Mouse (Mus musculus) midbrain, embryonic 14.5 days (tissue): ENCODE measurements around the gene Cav3. TPM values are rescaled to one million over a fixed set of nuclear protein-coding genes. Genes with fewer than 3 reads are reported as not detected.

ENCODE experiments used
- ATAC-seq: fragments of 200-750 bp; cut with Nextera tagmentation; 2 replicates; pipeline ENCODE4 v1.8.0; 2017; ENCODE audit warnings: moderate number of reproducible peaks, moderate library complexity; ENCODE audit not compliant: low FRiP score, low TSS enrichment
- DNase-seq: peaks from one replicate; pipeline ENCODE4 v3.0.0-alpha.2; 2015
- H3K27ac ChIP-seq: fragments of 300-500 bp; sonication (generic); replicated peaks from 2 replicates; pipeline ENCODE4 v1.5.1; 2014; ENCODE audit warnings: mild to moderate bottlenecking, low read depth, low read length, moderate library complexity
- H3K27me3 ChIP-seq: fragments of 300-500 bp; sonication (generic); 2 replicates; pipeline ENCODE4 v1.6.1; 2014; ENCODE audit warnings: low read length, control low read depth, mixed read lengths; ENCODE audit not compliant: control insufficient read depth, insufficient read depth
- H3K36me3 ChIP-seq: fragments of 300-500 bp; sonication (generic); 2 replicates; pipeline ENCODE4 v1.6.1; 2014; ENCODE audit warnings: low read length, control low read depth; ENCODE audit not compliant: control insufficient read depth, insufficient read depth
- H3K4me1 ChIP-seq: fragments of 300-500 bp; sonication (generic); 2 replicates; pipeline ENCODE4 v1.6.1; 2014; ENCODE audit warnings: mild to moderate bottlenecking, antibody characterized with exemption, low read length, control low read depth; ENCODE audit not compliant: control insufficient read depth, insufficient read depth
- H3K4me2 ChIP-seq: fragments of 300-500 bp; sonication (generic); 2 replicates; pipeline ENCODE4 v1.6.1; 2014; ENCODE audit warnings: mild to moderate bottlenecking, low read length, moderate library complexity
- H3K4me3 ChIP-seq: fragments of 300-500 bp; sonication (generic); replicated peaks from 2 replicates; pipeline ENCODE4 v1.5.1; 2014; ENCODE audit warnings: low read depth, low read length
- H3K9ac ChIP-seq: fragments of 300-500 bp; sonication (generic); replicated peaks from 2 replicates; pipeline ENCODE4 v1.6.1; 2014; ENCODE audit warnings: mild to moderate bottlenecking, low read length, moderate library complexity
- H3K9me3 ChIP-seq: fragments of 300-500 bp; sonication (generic); 2 replicates; pipeline ENCODE4 v1.6.1; 2016; ENCODE audit warnings: low read length, control low read depth, mixed read lengths; ENCODE audit not compliant: control insufficient read depth
- WGBS: fragments of 180-500 bp; shearing (Covaris S2); extraction: QIAGEN DNeasy Blood & Tissue Kit; methylation state at CpG from one replicate; pipeline ENCODE4 v1.1.7; 2014; 5-methylcytosine and 5-hydroxymethylcytosine counted together
- polyA plus RNA-seq: library from polyadenylated mRNA; unstranded; fragments of >200 nt; fragmentation: Nextera tagmentation; extraction: Ambion mirVana; gene quantifications from 2 replicates; pipeline ENCODE4 v1.2.1, GENCODE M21; 2014

The Cav3 gene
- polyA plus RNA-seq, 1 experiment from 2014 or later = not detected

DNA sequence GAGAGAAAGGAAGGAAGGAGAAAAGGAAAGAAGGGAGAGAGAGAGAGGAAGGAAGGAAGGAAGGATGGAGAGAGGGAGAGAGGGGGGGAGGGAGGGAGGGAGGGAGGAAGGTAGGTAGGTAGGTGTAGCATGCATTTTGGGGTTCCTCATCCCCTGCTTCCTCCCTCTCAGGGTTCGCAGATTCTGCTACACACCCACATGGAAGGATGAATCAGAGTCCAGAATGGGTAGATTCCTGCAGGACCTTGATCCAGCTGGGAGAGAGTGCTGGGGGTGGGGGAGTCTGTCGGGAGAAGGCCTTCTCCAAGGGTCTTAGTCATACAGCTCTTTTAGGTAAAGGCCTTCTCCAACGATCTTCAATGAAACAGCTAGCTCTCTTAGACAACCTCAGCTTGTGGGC lies 58.3 kb downstream of the Cav3 start:
- Histone ChIP-seq H3K27me3 (peaks cover 46% of the 10 kb centered on the region), H3K4me1 (peaks cover 6% of the 10 kb centered on the region; the same call in 1 of the 2 replicates), H3K36me3 (no peaks in the 10 kb centered on the region), H3K9ac (no peak overlapping the region), H3K27ac (no peak overlapping the region), H3K9me3 (no peaks in the 10 kb centered on the region), H3K4me3 (no peak overlapping the region), H3K4me2 (no peak overlapping the region)
- WGBS = 76% methylated on average over 3 of the region's 3 CpGs
- no peak for DNase-seq
- no peak for ATAC-seq

DNA sequence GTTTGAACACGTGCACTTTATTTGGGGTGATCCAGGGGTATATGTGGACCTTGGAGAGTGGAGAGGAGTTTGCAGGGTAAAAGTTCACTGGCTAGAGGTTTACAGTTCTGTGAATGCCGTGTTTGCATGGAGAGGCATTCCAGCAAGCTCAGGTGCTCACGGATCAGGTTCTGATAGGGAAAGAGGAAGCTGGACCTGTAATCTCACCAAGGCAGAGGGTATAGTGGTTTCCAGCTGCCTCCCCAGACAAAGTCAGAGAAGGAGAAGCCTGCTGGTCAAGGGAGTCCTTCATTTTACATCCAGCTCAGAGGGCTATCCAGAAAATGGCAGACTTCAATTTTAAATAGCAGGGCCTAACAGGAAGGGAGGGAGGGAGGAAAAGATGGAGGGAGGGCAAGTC lies 58.7 kb downstream of the Cav3 start:
- DNase-seq (no peak), ATAC-seq (no peak)
- H3K4me1 ChIP-seq = peaks cover 6% of the 10 kb centered on the region; the same call in 1 of the 2 replicates
- no peaks in the 10 kb centered on the region for H3K9me3 ChIP-seq
- H3K27me3 ChIP-seq = peaks cover 43% of the 10 kb centered on the region
- no peak overlapping the region for H3K4me3 ChIP-seq
- H3K9ac ChIP-seq = no peak overlapping the region
- 91% methylated on average over 3 of the region's 3 CpGs for WGBS
- H3K4me2 ChIP-seq = no peak overlapping the region
- no peaks in the 10 kb centered on the region for H3K36me3 ChIP-seq
- H3K27ac ChIP-seq = no peak overlapping the region

Other genes starting within 250 kb of the Cav3 start
- gene Lmcd1, start 185.7 kb upstream of the Cav3 start, polyA plus RNA-seq = 11.5 and 16.2 TPM in 2 replicates
- not detected in 2 replicates for gene Ssu2, start 71.5 kb upstream of the Cav3 start, polyA plus RNA-seq
- gene Oxtr, start 30.4 kb downstream of the Cav3 start, polyA plus RNA-seq = 0.64 and 1.1 TPM in 2 replicates
- 12.1 and 14.8 TPM in 2 replicates for gene Rad18, start 237.2 kb downstream of the Cav3 start, polyA plus RNA-seq